Mouse (Mus musculus): ENCODE measurements around the gene Npas3. TPM values are rescaled to one million over a fixed set of nuclear protein-coding genes. Genes with fewer than 3 reads are reported as not detected.

The Npas3 gene
- polyA plus RNA-seq, 1 experiment from 2014 or later = 26.2 TPM

- 80% methylated on average over 16 of the region's 16 CpGs for WGBS
- Histone ChIP-seq H3K4me2 (replicated peaks) (no peak overlapping the region), H3K36me3 (no peaks in the 10 kb centered on the region), H3K4me3 (no peak overlapping the region), H3K9ac (no peak overlapping the region), H3K27me3 (no peaks in the 10 kb centered on the region), H3K4me1 (peaks cover 27% of the 10 kb centered on the region), H3K9me3 (replicated peaks) (no peaks in the 10 kb centered on the region), H3K27ac (no peak overlapping the region)
- ATAC-seq (ENCODE audit: low FRiP score) = no peak
Observed at GRCm38 (mm10) chr12:53297946-53298840, 49.7 kb downstream of the Npas3 start.

GRCm38 (mm10) chr12:53300964-53301363 is 52.5 kb downstream of the Npas3 start:
- WGBS = 55% methylated on average over 2 of the region's 2 CpGs
- Histone ChIP-seq H3K4me3 (no peak overlapping the region), H3K9ac (no peak overlapping the region), H3K4me2 (replicated peaks) (no peak overlapping the region), H3K9me3 (replicated peaks) (no peaks in the 10 kb centered on the region), H3K4me1 (peaks cover 23% of the 10 kb centered on the region), H3K27me3 (no peaks in the 10 kb centered on the region), H3K36me3 (no peaks in the 10 kb centered on the region), H3K27ac (no peak overlapping the region)
- no peak for ATAC-seq (ENCODE audit: low FRiP score)

GRCm38 (mm10) chr12:53302129-53302528 is 53.7 kb downstream of the Npas3 start:
- no peak for ATAC-seq (ENCODE audit: low FRiP score)
- peaks cover 26% of the 10 kb centered on the region for H3K4me1 ChIP-seq
- 93% methylated on average over 3 of the region's 3 CpGs for WGBS

DNA sequence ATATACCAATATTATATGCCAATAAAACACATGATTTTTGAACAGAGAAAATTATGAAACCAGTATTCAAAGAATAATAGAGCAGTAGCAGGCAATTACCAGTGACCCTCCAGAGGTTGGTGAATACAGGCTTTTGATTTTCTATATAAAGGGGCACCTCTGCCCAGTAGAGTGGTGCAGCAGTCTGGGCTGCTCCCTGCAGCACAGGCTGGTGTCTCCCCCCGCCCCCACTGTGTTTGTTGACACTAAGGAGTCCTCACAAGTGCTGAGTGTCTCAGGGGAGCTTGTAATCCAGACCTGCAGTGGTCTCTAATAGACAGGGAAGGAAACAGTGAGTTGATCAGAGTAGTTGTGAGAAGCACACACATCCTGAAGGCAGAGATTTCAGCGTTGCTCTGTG is 68.2 kb downstream of the Npas3 start:
- no peaks in the 10 kb centered on the region for H3K27me3 ChIP-seq
- H3K9me3 ChIP-seq (replicated peaks) = no peaks in the 10 kb centered on the region
- no peak for ATAC-seq (ENCODE audit: low FRiP score)
- WGBS = 46% methylated on average over 2 of the region's 2 CpGs
- no peak overlapping the region for H3K4me3 ChIP-seq
- H3K4me1 ChIP-seq = peaks cover 13% of the 10 kb centered on the region
- H3K9ac ChIP-seq = no peak overlapping the region
- no peak overlapping the region for H3K27ac ChIP-seq
- no peak overlapping the region for H3K4me2 ChIP-seq (replicated peaks)
- no peaks in the 10 kb centered on the region for H3K36me3 ChIP-seq

More at GRCm38 (mm10) chr12:53302129-53302528, 53.7 kb downstream of the Npas3 start:
- no peak overlapping the region for H3K27ac ChIP-seq
- no peak overlapping the region for H3K4me3 ChIP-seq
- H3K36me3 ChIP-seq = no peaks in the 10 kb centered on the region
- no peak overlapping the region for H3K9ac ChIP-seq
- no peak overlapping the region for H3K4me2 ChIP-seq (replicated peaks)
- H3K27me3 ChIP-seq = no peaks in the 10 kb centered on the region
- no peaks in the 10 kb centered on the region for H3K9me3 ChIP-seq (replicated peaks)

- Histone ChIP-seq H3K4me2 (replicated peaks) (no peak overlapping the region), H3K4me1 (peaks cover 22% of the 10 kb centered on the region), H3K27me3 (no peaks in the 10 kb centered on the region), H3K27ac (no peak overlapping the region), H3K9me3 (replicated peaks) (no peaks in the 10 kb centered on the region), H3K9ac (no peak overlapping the region), H3K4me3 (no peak overlapping the region), H3K36me3 (no peaks in the 10 kb centered on the region)
- 64% methylated on average over 3 of the region's 3 CpGs for WGBS
- no peak for ATAC-seq (ENCODE audit: low FRiP score)
Observed at GRCm38 (mm10) chr12:53317801-53318200, 69.3 kb downstream of the Npas3 start.

- Histone ChIP-seq H3K9me3 (replicated peaks) (no peaks in the 10 kb centered on the region), H3K4me3 (no peak overlapping the region), H3K27me3 (no peaks in the 10 kb centered on the region), H3K4me1 (peaks cover 25% of the 10 kb centered on the region), H3K27ac (no peak overlapping the region), H3K36me3 (no peaks in the 10 kb centered on the region), H3K9ac (no peak overlapping the region), H3K4me2 (replicated peaks) (no peak overlapping the region)
- ATAC-seq (ENCODE audit: low FRiP score) = no peak
- 93% methylated on average over 2 of the region's 2 CpGs for WGBS
Observed at GRCm38 (mm10) chr12:53320526-53320925, 72.0 kb downstream of the Npas3 start.

DNA sequence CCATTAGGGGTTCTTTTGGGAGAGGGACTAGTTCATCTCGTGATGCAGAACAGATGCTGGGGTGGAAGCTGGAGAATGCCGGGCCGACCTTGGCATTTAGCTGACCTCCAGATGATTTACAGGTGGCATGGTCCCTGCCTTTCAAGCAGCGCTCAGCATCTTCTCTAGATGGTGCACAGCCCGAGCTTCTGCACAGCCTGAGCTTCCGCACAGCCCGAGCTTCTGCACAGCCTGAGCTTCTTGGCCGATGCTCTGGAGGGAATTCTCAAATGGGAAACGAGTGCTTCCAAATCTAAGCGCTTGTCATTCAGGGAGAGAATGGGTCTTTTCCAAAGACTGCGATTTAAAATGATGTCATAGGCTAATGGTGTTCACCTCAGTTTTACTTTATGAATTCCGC is 72.5 kb downstream of the Npas3 start:
- H3K4me1 ChIP-seq = peaks cover 25% of the 10 kb centered on the region
- H3K4me2 ChIP-seq (replicated peaks) = no peak overlapping the region
- H3K36me3 ChIP-seq = no peaks in the 10 kb centered on the region
- no peaks in the 10 kb centered on the region for H3K27me3 ChIP-seq
- no peak overlapping the region for H3K9ac ChIP-seq
- ATAC-seq (ENCODE audit: low FRiP score) = no peak
- WGBS = 75% methylated on average over 12 of the region's 12 CpGs
- no peaks in the 10 kb centered on the region for H3K9me3 ChIP-seq (replicated peaks)
- H3K4me3 ChIP-seq = no peak overlapping the region
- no peak overlapping the region for H3K27ac ChIP-seq

DNA sequence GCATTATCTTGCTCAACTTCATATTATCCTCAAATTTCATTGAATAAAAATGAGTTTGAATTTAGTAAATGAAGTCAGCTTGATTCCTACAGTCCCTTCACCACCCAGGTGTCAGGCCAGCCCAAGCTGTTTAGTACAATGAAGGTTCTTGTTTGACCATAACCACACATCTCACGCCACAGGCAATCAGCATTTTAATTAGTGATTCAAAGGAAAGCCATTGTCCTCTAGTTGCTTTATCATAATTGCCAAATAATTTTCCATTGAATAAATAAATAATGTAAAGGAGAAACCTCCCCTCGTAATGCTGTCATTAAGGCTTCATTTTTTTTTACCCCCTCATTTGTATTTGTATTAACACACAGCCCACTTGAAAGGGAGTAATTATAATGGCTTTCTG is 73.5 kb downstream of the Npas3 start:
- Histone ChIP-seq H3K4me1 (peaks cover 21% of the 10 kb centered on the region), H3K9me3 (replicated peaks) (no peaks in the 10 kb centered on the region), H3K4me3 (no peak overlapping the region), H3K27me3 (no peaks in the 10 kb centered on the region), H3K27ac (no peak overlapping the region; the same call in 1 of the 2 replicates), H3K4me2 (replicated peaks) (no peak overlapping the region), H3K9ac (no peak overlapping the region), H3K36me3 (no peaks in the 10 kb centered on the region)
- WGBS = 26% methylated on average over 2 of the region's 2 CpGs
- no peak for ATAC-seq (ENCODE audit: low FRiP score)

DNA sequence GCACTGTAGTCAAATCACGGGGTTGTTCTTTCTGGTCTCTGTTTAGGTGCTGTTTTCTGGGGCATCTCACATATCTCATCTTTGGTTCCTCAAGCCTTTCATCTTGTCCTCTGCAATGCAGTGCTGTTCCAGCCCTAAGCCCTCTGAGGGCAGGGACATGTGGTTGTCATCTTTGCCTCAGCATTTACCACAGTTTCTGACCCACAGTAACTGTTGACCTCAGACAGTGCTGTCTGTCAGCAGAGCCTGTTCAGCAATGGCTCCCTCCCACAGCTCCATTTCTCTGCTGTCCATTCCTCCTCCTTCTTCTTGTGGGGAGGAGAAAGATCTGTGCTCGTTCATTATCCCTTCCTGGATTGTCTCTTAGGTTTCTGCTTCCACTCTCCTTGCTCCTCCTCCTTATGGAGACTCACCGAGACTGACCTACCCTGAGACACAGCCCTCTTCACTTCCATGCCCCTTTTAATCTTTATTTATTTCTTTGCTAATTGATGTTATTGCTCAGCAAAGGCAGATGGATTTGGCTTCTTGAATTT is 79.2 kb downstream of the Npas3 start:
- no peak overlapping the region for H3K9ac ChIP-seq
- no peak for ATAC-seq (ENCODE audit: low FRiP score)
- no peak overlapping the region for H3K4me3 ChIP-seq
- no peak overlapping the region for H3K4me2 ChIP-seq (replicated peaks)
- no peaks in the 10 kb centered on the region for H3K36me3 ChIP-seq
- H3K27me3 ChIP-seq = no peaks in the 10 kb centered on the region
- WGBS = 29% methylated on average over 3 of the region's 3 CpGs
- H3K9me3 ChIP-seq (replicated peaks) = no peaks in the 10 kb centered on the region
- H3K27ac ChIP-seq = no peak overlapping the region
- peaks cover 33% of the 10 kb centered on the region for H3K4me1 ChIP-seq

- no peak overlapping the region for H3K4me2 ChIP-seq (replicated peaks)
- no peak overlapping the region for H3K9ac ChIP-seq
- no peaks in the 10 kb centered on the region for H3K27me3 ChIP-seq
- peaks cover 30% of the 10 kb centered on the region for H3K4me1 ChIP-seq
- no peak overlapping the region for H3K27ac ChIP-seq
- 31% methylated on average over 5 of the region's 5 CpGs for WGBS
- no peak for ATAC-seq (ENCODE audit: low FRiP score)
- H3K9me3 ChIP-seq (replicated peaks) = no peaks in the 10 kb centered on the region
- H3K4me3 ChIP-seq = no peak overlapping the region
- no peaks in the 10 kb centered on the region for H3K36me3 ChIP-seq
Observed at GRCm38 (mm10) chr12:53328257-53328736, 79.8 kb downstream of the Npas3 start.

DNA sequence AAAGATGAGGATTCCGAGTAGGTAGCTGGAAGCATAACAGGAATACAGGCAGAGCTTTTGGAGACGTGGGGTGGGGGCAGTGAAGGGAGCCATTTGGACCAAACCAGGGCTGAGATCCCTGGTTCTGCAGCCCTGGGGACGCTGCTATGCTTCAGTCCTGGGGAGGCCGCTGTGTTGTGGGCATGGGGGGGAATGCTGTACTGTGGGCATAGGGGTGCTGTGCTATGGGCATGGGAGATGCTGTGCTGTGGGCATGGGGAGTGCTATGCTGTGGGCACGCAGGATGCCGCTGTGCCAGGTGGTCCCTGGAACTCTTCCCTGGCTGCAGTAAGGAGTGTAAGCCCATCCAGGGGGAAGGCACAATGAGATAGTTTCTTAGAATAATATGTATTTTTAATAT is 81.7 kb downstream of the Npas3 start:
- no peaks in the 10 kb centered on the region for H3K27me3 ChIP-seq
- peak; percentile 40 for ATAC-seq (ENCODE audit: low FRiP score)
- WGBS = 86% methylated on average over 6 of the region's 6 CpGs
- H3K4me2 ChIP-seq (replicated peaks) = no peak overlapping the region
- no peaks in the 10 kb centered on the region for H3K36me3 ChIP-seq
- H3K4me1 ChIP-seq = peaks cover 30% of the 10 kb centered on the region
- no peaks in the 10 kb centered on the region for H3K9me3 ChIP-seq (replicated peaks)
- no peak overlapping the region for H3K9ac ChIP-seq
- no peak overlapping the region for H3K4me3 ChIP-seq
- H3K27ac ChIP-seq = no peak overlapping the region

GRCm38 (mm10) chr12:53331391-53331790 is 82.9 kb downstream of the Npas3 start:
- no peak overlapping the region for H3K27ac ChIP-seq
- H3K36me3 ChIP-seq = no peaks in the 10 kb centered on the region
- no peak for ATAC-seq (ENCODE audit: low FRiP score)
- H3K9ac ChIP-seq = no peak overlapping the region
- no peaks in the 10 kb centered on the region for H3K27me3 ChIP-seq
- H3K4me2 ChIP-seq (replicated peaks) = no peak overlapping the region
- H3K4me3 ChIP-seq = no peak overlapping the region
- H3K4me1 ChIP-seq = peaks cover 30% of the 10 kb centered on the region
- 42% methylated on average over 9 of the region's 9 CpGs for whole genome bisulfite sequencing
- no peaks in the 10 kb centered on the region for H3K9me3 ChIP-seq (replicated peaks)

DNA sequence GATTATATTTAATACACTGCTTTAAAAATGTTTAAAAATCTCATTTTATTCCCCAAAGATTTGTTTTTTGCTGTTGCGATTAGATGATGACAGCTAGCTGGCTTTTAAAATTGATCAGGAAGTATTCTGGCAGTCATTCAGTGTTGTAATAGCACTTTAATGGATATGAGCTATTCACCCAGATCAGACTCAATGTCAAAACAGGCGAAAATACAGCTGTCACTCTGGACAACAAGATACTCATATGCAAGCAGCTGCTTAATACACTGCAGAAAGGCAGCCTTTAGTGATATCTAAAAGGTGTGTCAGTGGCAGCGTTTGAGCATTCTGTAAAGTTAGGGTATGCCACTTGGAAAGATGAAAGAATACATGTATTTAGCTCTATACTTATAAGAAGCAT is 83.3 kb downstream of the Npas3 start:
- H3K27ac ChIP-seq = no peak overlapping the region
- no peaks in the 10 kb centered on the region for H3K9me3 ChIP-seq (replicated peaks)
- no peak overlapping the region for H3K9ac ChIP-seq
- WGBS = 66% methylated on average over 3 of the region's 3 CpGs
- H3K4me3 ChIP-seq = no peak overlapping the region
- H3K4me2 ChIP-seq (replicated peaks) = no peak overlapping the region
- no peaks in the 10 kb centered on the region for H3K27me3 ChIP-seq
- H3K4me1 ChIP-seq = peaks cover 30% of the 10 kb centered on the region
- ATAC-seq (ENCODE audit: low FRiP score) = no peak
- H3K36me3 ChIP-seq = no peaks in the 10 kb centered on the region

Data from hindbrain, embryonic 12.5 days (tissue).